Mouse (Mus musculus): ENCODE results near the gene Kel.

DNA sequence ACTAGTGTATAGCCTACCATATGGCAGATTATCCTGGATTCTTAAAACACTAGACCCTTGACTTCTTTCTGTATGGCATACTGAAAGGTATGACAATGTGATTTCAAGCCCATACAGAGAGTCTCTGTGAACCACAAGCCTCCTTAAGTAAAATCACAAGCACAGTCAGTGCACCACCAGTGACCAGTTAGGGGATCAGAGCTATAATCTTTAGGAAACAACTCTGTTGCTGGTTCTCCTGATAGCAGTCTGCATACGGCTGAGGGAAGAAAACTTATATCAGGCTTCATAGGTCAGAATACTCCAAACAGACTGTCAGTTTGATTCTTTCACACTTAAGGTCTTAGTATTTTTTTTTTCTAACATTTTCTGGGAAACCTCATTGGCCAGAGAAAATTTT lies 45.7 kb downstream of the Kel start:
- TF ChIP-seq POLR2A (IDR thresholded peaks at IDR 0.05; ENCODE audit: control insufficient read depth, extremely low read depth, insufficient read depth, low read length, poor library complexity), result no peak
- TF ChIP-seq CTCF (IDR thresholded peaks at IDR 0.05; ENCODE audit: borderline replicate concordance, control insufficient read depth, extremely low read depth, insufficient read depth, low read length, poor library complexity), result no peak
